Mouse (Mus musculus): ENCODE measurements around the gene Prkch.
A peak's percentile ranks its signal among the peaks of the same experiment; 100 is the strongest.

Prkch gene

GRCm38 (mm10) chr12:73613183-73613582 is 28.6 kb downstream of the Prkch start:
- no peak for DNase-seq

DNA sequence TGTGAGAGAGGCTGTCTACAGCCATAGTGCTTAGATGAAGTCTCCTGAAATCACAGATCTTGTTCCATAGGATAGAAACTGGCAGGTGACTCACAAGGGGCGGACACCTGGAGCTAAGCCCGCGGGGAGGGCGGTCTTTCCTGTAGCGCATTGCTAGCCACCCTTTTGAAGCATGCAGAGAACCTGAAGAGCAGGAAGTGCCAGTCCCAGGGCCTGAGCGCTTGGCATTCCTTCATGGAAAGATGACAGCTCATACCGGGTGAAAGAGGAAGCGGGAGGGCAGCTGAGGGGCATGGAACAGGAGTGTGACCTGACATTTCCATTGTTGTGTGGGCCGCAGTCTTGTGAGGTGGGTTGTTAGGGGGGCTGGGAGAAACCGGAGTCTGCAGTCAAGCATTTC is 33.1 kb downstream of the Prkch start:
- no peak for DNase-seq

DNA sequence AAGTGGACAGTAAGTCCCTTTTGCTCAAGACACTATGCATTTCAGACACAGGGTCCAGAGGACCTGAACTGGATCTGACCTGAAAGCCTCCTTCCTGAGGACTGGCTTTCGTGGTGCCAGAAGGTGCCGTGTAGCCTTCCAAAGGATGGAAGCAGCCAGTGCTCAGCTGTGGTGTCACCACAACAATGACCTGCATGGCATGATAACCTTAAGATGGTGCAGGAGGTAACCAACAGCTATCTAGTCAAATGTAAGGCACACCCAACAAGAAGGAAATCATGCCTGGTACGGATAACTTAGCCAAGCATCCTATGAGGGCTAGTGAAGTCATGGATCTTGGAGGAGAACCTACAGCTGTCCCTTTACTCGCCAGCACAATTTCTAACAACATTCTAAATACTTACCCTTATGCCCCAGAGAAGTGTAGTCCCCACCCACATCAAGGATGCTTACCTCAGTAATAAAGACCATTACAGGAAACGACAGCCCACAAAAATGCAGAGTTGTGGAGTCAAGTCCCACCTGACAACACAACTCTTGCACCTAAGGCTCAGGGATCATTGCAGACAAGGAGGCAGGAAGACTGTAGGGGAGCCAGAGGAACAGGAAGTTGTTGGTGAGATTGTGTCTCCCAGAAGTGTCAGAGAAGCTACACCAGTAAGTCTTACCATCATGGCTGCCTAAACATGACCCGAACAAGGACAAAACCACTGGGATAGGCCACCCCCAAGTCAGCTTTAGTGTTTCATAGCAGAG is 40.9 kb downstream of the Prkch start:
- no peak for DNase-seq

DNA sequence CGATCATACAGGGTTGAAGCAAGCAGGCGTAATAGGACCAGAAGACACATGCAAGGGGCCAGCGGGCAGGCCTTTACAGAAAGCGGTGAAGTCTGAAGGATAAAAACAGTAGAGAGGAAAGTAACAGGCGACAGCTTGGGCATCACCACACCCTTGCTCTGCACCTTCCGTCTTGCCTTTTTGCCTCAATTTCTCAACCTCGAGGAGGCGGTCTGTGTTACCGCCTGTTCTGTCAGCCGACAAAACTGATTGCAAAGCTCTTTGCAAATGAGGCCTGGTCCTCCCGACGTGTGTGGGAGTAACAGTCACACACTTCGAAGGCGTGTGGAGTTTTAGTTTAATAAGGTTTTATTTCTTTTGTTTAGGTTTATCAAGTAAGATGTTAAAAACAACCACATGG is 43.3 kb downstream of the Prkch start:
- no peak for DNase-seq

DNA sequence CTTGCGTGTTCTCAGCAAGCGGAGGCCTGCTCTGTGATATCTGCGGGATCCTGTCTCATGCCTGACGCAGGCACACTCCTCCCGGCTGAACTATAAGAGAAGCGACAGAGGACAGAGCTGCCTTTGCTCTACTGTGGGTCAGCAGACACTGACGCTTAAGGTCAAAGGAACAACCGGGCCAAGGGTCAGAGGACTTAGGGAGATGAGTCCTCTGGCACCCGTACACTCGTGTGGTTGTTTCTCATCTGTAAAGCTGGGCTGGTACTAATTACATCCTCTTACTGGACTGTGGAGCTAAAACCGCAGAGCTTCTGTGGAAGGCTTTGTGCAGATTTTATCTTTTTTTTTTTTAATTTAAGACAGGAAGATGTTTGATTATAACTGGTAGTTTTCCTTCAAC is 46.0 kb downstream of the Prkch start:
- DNase-seq, result no peak

- no peak for DNase-seq
These were observed 46.6 kb downstream of the Prkch start for GRCm38 (mm10) chr12:73631148-73631547.

- DNase-seq, result no peak
These were observed 48.2 kb downstream of the Prkch start for GRCm38 (mm10) chr12:73632671-73633244.

- no peak for DNase-seq
These were observed 49.1 kb downstream of the Prkch start for GRCm38 (mm10) chr12:73633707-73634106.

DNA sequence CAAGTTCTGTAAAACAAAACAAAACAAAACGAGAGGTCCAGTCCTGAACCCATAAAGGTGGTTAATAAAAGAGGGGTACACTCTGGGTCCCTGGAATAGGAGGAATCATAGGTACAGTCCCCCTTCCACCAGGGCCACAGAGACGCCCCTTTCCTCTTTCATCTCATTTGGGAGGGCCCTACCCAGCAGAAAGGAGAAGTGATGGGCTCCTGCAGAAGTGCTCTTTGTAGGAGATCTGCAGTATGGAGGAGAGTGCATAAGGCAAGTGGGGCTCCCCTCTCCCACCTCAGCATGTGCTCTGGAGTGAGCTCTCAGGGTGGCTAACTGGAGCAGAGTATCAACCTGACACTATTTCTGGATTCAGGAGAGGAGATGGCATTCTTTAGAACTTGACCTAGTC is 55.0 kb downstream of the Prkch start:
- DNase-seq, result no peak

DNA sequence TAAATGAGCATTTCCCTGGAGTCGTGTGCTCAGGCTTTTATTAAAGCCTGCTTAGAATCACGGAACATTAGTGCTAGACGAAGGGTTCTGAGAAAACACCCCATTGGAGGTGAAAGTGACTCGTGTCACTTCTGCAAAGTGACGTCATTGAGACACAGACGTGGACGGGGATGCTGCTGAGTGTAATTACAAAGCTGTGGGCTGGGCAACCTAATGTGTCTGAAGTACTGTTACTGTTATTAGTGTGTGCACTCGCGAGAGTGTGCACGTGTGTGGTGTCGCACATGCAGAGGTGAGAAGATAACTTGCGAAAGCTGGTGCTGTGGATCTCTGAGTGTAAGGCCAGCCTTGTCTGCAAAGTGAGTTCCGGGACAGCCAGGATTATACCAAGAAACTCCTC is 56.6 kb downstream of the Prkch start:
- no peak for DNase-seq

DNA sequence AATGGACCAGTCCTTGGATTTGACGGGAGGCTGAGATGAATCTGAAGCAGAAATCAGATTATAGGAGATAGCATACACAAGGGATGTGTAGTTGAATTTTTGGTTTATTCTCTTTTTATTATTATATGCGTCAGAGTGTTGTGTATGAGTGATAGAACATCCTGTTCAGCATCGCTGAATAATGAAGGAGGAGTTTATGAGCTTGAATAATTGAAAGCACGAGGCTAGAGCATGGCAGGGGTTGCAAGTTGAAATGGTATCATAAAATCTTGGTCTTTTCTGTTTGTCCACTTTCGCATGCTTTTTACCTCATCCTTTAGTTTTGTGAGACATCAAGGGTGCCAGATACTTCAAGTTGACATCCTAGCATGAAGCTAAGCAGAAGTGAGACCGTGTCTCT is 60.6 kb downstream of the Prkch start:
- DNase-seq, result no peak

DNA sequence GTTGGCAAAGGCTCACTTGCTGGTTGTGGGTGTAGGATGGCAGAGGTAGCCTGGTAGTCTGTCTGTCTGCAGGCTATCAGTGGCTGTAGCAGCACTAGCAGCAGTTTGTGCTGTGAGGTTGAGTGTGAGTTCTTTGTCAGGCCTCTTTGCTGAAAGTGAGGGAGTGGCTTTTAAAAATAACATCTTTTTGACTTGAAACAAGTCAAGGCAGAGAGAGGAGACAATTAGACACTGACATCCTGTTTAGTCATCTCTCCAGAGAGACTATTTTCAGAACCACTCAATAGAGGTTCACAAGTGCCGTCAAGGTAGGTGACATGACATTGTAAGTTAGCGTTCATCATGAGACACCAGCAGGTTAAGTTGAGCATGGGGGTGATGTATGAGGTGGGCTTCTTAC is 63.1 kb downstream of the Prkch start:
- DNase-seq, result no peak

DNA sequence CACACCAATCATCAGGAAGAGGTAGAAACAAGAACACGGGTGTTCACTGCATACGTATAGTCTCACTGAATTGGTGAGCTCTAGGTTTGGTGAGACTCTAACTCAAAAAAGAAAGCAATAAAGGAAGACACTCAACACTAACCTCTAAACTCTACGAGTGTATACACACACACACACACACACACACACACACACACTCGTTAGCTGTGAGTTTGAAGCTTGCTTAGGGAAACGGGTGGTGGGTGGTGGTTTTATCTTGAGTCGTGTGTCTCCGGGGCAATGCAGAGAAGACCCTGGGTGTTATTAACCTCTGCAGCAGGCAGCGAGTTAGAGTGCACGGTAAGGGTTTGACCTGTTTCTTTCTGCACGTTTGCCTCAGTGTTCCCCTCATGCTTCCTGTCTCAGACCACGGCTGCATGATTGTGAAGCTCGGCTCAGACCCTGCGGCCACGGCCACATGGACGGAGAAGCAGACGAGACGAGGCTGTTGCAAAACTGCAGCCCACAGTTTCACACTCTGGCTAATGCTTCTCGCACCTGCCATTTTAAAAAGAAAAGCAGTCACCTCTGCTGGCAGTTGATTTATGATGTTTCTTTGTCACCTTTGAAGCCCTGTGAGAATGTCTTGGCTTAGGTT is 72.1 kb downstream of the Prkch start:
- no peak for DNase-seq

GRCm38 (mm10) chr12:73663421-73663820 is 78.8 kb downstream of the Prkch start:
- no peak for DNase-seq

GRCm38 (mm10) chr12:73666701-73667100 is 82.1 kb downstream of the Prkch start:
- DNase-seq, result no peak

DNA sequence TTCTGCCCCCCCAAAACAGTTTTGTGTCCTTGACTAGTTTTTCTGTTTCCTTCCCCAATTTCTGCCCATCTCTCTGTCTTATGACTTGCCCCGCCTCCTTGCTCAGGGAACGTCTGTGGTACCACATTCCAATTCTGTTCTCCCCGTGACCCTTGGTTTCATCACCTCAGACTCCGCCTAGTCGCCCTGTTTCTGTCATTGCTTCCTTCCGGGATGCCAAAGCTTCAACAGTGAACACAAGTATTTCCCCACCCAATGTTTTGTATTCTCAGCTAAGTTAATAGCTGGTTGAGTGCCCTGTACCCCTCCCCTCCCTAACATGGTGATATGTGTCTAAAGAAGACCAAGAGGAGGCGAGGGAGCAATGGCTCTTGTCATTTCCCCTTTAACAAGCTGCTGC is 83.0 kb downstream of the Prkch start:
- no peak for DNase-seq

- no peak for DNase-seq
These were observed 86.1 kb downstream of the Prkch start for GRCm38 (mm10) chr12:73670739-73671138.

DNA sequence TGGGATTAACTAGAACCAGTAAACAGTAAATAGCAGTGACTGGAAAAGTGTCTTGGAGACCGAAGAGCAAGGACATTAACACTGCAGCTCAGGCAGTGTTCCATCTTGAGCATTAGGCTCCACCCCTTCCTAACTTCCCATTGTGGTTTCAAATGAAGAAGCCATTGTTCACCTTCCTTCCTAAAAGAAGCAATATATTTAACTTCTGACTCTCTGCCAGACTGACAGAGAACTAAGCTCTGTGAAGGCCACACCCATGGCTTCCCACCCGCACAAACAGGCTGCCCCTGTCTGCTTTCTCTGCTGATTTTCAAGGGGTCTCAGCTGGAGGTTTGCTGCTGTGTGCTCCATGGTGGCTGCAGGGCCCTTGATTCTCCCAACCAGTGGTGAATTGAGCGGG is 86.9 kb downstream of the Prkch start:
- no peak for DNase-seq

DNA sequence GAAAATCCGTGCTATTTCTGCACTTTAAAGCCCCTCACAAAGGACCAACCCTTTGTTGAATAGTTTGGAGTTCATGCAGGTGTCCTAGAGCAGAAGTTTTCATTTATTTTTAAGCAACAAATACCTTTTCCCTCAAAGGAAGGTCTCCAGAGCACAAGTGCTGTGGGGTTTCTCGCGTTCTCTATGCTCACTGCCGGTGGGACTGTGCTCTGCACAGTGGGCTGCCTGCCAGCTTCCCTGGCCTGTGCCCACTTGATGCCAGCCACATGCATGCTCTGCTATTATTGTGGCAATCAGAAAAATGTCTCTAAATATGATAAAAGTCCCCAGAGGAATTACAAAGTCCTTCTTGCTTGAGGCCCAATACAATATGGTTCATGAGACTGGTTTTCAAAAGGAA is 87.4 kb downstream of the Prkch start:
- DNase-seq, result no peak

- DNase-seq, result peak; percentile 4 to 9
These were observed 89.2 kb downstream of the Prkch start for GRCm38 (mm10) chr12:73673783-73674182.

GRCm38 (mm10) chr12:73675212-73675611 is 90.6 kb downstream of the Prkch start:
- no peak for DNase-seq

DNA sequence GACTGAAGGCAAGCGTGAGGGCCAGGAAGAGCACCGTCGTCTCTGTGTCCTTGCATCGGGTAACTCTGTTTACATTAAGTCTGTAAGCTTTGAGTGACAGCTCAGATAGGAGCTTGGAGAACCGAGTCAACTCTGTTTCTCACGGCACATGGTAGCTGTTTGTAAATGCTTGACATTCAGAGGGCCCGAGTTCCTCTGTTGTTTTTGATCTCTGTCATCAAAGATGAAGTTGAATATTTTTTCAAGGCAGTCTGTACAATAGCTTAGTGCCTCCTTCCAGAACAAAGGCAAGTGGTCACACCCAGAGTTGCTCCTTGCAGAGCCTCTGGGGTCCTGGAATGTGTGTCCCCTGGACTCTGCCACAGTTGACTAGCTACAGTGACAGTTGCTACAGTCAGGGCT is 94.8 kb downstream of the Prkch start:
- no peak for DNase-seq

DNA sequence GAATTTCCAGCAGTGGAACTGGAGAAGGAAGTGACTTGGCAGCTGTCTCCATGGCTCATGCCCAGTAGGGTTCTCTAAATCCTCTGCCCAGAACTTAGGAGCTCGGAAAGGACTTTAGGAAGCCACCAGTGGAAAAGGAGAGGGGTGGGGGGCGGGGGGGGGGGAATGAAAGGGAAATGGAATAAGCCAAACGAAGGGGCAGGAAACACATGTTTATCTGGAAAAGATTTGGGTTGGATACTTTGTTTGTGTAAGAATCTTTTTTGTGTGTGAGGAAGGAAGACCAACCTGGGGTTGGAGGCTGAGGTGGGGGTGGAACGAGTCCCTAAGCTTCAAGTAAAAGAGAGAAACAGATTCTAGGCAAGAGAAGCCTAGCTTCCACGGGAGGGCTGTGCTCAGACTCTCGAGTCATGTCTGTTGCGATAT is 98.3 kb downstream of the Prkch start:
- DNase-seq, result no peak

GRCm38 (mm10) chr12:73685875-73686274 is 101.3 kb downstream of the Prkch start:
- DNase-seq, result no peak
